Mouse (Mus musculus) neural tube, embryonic 12.5 days (tissue): ENCODE measurements around the gene Cacna1f. TPM values are rescaled to one million over a fixed set of nuclear protein-coding genes. Genes with fewer than 3 reads are reported as not detected.

ENCODE experiments used
- ATAC-seq: fragments of 200-750 bp; cut with Nextera tagmentation; 2 replicates; pipeline ENCODE4 v1.8.0; 2017; ENCODE audit warnings: low read depth, mild to moderate bottlenecking, moderate TSS enrichment, moderate library complexity; ENCODE audit not compliant: low FRiP score
- H3K27ac ChIP-seq: fragments of 300-500 bp; sonication (generic); 2 replicates; pipeline ENCODE4 v1.5.1; 2016
- H3K27me3 ChIP-seq: fragments of 300-500 bp; sonication (generic); replicated peaks from 2 replicates; pipeline ENCODE4 v1.6.1; 2016; ENCODE audit warnings: mild to moderate bottlenecking
- H3K36me3 ChIP-seq: fragments of 300-500 bp; sonication (generic); 2 replicates; pipeline ENCODE4 v1.6.1; 2016; ENCODE audit warnings: mild to moderate bottlenecking
- H3K4me1 ChIP-seq: fragments of 300-500 bp; sonication (generic); 2 replicates; pipeline ENCODE4 v1.6.1; 2016
- H3K4me2 ChIP-seq: fragments of 300-500 bp; sonication (generic); replicated peaks from 2 replicates; pipeline ENCODE4 v1.6.1; 2016; ENCODE audit warnings: mild to moderate bottlenecking
- H3K4me3 ChIP-seq: fragments of 300-500 bp; sonication (generic); 2 replicates; pipeline ENCODE4 v1.5.1; 2016
- H3K9ac ChIP-seq: fragments of 300-500 bp; sonication (generic); 2 replicates; pipeline ENCODE4 v1.6.1; 2016; ENCODE audit warnings: mild to moderate bottlenecking
- H3K9me3 ChIP-seq: fragments of 300-500 bp; sonication (generic); 2 replicates; pipeline ENCODE4 v1.6.1; 2016; ENCODE audit warnings: mild to moderate bottlenecking
- whole genome bisulfite sequencing: fragments of 180-500 bp; shearing (Covaris S2); methylation state at CpG from one replicate; pipeline ENCODE4 v1.1.7; 2016; 5-methylcytosine and 5-hydroxymethylcytosine counted together
- polyA plus RNA-seq: library from polyadenylated mRNA; unstranded; fragments of >200 nt; fragmentation: Nextera tagmentation; extraction: Ambion mirVana; gene quantifications from 2 replicates; pipeline ENCODE4 v1.2.1, GENCODE M21; 2016

Gene Cacna1f
- polyA plus RNA-seq, 1 experiment from 2014 or later = not detected

DNA sequence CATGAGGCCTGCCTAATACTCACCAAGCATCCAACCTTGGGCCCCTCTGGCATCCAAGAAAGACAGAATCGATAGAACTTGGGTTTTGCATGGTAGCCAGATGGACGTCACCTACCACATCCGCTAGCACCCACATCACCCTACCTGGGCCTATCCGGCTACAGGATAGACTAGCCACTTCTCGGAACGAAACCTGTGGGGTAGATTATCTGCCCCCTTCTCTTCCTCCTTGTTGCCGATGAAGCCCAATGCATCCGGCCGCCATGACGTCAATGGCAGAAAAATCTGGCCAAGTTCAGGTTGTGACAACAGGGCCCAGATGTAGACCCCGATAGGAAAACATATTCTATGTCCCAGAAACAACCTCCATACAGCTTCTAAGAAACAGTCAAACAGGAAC is 23.0 kb upstream of the Cacna1f start:
- H3K4me2 ChIP-seq = no peak overlapping the region
- ATAC-seq = no peak
- H3K4me3 ChIP-seq = no peak overlapping the region
- 94% methylated on average over 11 of the region's 11 CpGs for WGBS
- H3K27ac ChIP-seq = no peak overlapping the region
- H3K9me3 ChIP-seq = no peaks in the 10 kb centered on the region
- H3K36me3 ChIP-seq = no peaks in the 10 kb centered on the region
- H3K27me3 ChIP-seq = no peaks in the 10 kb centered on the region
- no peaks in the 10 kb centered on the region for H3K4me1 ChIP-seq
- no peak overlapping the region for H3K9ac ChIP-seq

DNA sequence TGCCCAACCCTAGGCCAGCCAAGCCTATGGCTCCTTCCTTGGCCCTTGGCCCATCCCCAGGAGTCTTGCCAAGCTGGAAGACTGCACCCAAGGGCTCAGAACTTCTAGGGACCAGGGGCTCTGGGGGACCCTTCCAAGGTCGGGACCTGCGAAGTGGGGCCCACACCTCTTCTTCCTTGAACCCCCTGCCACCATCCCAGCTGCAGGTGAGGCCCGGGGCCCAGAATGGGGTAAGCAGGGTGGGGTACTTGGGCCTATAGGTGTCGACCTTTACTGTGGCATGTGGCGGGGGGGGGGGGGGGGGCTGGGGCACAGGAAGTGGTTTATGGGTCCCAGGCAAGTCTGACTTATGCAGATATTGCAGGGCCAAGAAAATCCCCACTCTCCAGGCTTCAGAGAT is 20.5 kb upstream of the Cacna1f start:
- no peaks in the 10 kb centered on the region for H3K27me3 ChIP-seq
- H3K27ac ChIP-seq = no peak overlapping the region
- H3K4me3 ChIP-seq = no peak overlapping the region
- H3K9ac ChIP-seq = no peak overlapping the region
- no peak for ATAC-seq
- no peaks in the 10 kb centered on the region for H3K9me3 ChIP-seq
- no peaks in the 10 kb centered on the region for H3K4me1 ChIP-seq
- no peak overlapping the region for H3K4me2 ChIP-seq
- 90% methylated on average over 4 of the region's 5 CpGs for WGBS
- H3K36me3 ChIP-seq = no peaks in the 10 kb centered on the region

DNA sequence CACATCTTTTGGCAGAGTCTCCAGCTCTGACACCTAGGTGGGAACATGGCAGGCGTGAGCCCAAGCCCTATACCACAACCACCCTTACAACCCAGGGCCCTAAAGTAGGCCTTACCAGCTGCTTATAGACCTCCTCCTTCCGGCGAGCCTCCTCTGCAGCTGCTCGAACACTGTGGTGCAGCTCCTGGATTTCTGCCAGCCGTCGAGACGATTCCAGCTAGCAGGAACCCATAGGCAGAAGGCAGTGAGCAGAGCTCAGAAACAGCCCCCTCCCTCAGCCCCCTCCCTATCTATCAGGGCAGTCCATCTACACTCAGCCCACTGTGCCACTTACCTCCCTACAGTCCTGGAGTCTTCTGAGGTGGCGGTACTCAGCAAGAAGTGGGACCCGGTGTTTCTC is 11.5 kb upstream of the Cacna1f start:
- Histone ChIP-seq H3K9ac (no peak overlapping the region), H3K4me3 (no peak overlapping the region), H3K4me2 (no peak overlapping the region), H3K27me3 (no peaks in the 10 kb centered on the region), H3K9me3 (no peaks in the 10 kb centered on the region), H3K27ac (no peak overlapping the region), H3K36me3 (peaks cover 37% of the 10 kb centered on the region), H3K4me1 (no peaks in the 10 kb centered on the region)
- no peak for ATAC-seq
- WGBS = 93% methylated on average over 9 of the region's 9 CpGs

DNA sequence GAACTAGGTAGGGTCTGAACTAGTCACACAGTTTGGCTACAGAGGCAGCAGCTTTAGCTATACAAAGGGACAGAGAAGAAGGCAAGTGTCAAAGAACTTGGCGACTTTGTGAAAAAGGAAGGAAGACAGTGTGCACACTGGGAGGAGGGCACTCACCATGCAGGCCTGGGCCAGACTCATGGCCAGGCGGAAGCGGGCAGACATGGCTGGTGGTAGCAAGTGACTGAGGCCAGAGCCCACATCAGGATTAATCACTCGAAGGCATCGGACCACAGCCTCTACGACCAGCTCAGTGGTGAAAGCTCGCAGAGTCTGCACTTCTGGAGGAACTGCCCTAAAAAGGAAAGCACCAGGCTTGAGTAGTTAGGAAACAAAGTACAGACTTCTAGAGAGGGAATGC is 2.9 kb upstream of the Cacna1f start:
- Histone ChIP-seq H3K27ac (no peak overlapping the region), H3K36me3 (no peaks in the 10 kb centered on the region; the same call in 1 of the 2 replicates), H3K4me1 (0 out of 2 replicates have a peak, but pooled peaks cover 5% of the 10 kb centered on the region), H3K4me3 (no peak overlapping the region), H3K27me3 (no peaks in the 10 kb centered on the region), H3K9me3 (no peaks in the 10 kb centered on the region), H3K4me2 (no peak overlapping the region), H3K9ac (no peak overlapping the region)
- no peak for ATAC-seq
- 91% methylated on average over 7 of the region's 7 CpGs for WGBS

DNA sequence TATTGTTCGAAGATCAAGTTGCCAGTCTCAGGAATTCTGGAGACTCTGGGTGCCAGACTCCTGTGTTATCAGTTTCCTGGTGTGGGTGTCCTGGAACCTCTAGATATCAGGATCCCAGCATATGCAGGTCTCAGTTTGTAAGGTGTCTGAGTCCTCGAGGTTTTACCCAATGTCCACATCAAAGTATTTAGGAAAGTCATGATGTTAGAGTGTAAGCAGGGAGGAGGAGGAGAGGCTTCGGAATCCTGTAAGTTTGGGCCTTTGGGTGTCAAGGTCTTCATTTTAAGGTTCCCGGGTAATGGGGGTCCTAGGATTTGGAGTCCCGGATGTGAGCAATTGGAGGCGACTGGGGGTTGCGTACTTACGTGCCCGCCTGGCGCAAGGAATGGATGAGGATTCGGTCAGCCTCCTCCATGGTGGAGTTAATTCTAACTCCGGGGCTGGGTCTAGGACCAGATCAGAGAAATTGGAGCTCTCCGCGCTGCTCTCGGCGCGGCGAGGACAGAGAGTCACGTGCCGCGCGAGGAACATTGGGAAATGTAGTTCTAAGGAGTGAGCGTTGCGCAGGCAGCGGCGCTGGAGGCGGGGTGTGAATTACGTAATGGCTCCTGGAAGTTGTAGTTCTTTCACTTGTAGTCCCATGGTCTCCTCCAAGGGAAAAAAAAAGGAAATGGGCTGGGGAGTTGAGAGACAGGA is 1.9 kb upstream of the Cacna1f start, which contains the start of gene Ccdc22:
Gene Ccdc22 (minus strand): TSS at position 639 of the 696 bp plus-strand sequence.
- peak; percentile 91 for ATAC-seq
- peak within 1 kb of the TSS; percentile 53 for H3K4me2 ChIP-seq
- no peak within 1 kb of the TSS for H3K27ac ChIP-seq
- 17% methylated on average over 28 of the region's 28 CpGs for WGBS
- H3K9me3 ChIP-seq = no peaks in the 10 kb centered on the region
- H3K27me3 ChIP-seq = no peaks in the 10 kb centered on the region
- H3K36me3 ChIP-seq = no peaks in the 10 kb centered on the region
- H3K9ac ChIP-seq = peak within 1 kb of the TSS; percentile 42
- H3K4me1 ChIP-seq = 0 out of 2 replicates have a peak, but pooled peaks cover 5% of the 10 kb centered on the region
- peak within 1 kb of the TSS; percentile 36 for H3K4me3 ChIP-seq

DNA sequence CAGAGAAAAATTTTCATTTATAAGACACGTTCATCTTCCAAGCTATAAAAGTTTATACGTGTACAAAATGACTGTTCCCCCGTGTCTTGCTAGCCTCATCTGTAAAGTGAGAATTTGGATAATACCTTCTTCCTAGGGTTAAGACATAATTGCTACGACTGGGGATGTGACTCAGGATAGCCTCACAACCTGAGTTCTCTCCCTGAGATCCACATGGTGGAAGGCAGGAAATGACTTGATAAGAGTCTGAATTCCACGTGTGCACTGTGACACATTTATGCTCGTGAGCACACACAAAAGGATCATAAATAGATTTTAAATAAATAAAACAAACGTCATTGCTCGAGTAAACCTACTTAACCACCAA is 1.3 kb upstream of the Cacna1f start:
- Histone ChIP-seq H3K27me3 (no peaks in the 10 kb centered on the region), H3K36me3 (no peaks in the 10 kb centered on the region), H3K4me1 (0 out of 2 replicates have a peak, but pooled peaks cover 5% of the 10 kb centered on the region), H3K27ac (no peak overlapping the region), H3K9ac (no peak overlapping the region), H3K4me2 (no peak overlapping the region), H3K4me3 (no peak overlapping the region), H3K9me3 (no peaks in the 10 kb centered on the region)
- peak; percentile 54 for ATAC-seq
- WGBS = 44% methylated on average over 8 of the region's 8 CpGs

DNA sequence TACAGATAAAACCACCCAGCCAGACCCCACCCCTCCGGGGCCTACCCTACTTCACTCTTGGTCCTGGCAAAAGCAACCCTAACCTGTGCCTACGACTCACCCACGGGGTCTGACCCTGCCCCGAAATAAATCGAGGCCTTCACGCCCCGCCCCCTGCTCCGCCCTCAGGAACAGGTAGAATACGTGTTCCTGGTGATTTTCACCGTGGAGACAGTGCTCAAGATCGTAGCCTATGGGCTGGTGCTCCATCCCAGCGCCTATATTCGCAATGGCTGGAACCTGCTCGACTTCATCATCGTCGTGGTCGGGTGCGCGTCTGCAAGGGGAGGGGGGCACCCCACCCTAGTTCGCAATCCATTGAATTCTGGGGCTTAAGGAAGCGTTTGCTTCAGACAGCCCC is 3.2 kb downstream of the Cacna1f start:
- Histone ChIP-seq H3K27me3 (no peaks in the 10 kb centered on the region), H3K36me3 (no peaks in the 10 kb centered on the region), H3K4me3 (peak overlapping the region; percentile 30; the same call in 1 of the 2 replicates), H3K27ac (no peak overlapping the region), H3K9me3 (no peaks in the 10 kb centered on the region), H3K4me1 (no peaks in the 10 kb centered on the region), H3K4me2 (peak overlapping the region; percentile 65), H3K9ac (no peak overlapping the region)
- no peak for ATAC-seq
- WGBS = 21% methylated on average over 21 of the region's 21 CpGs

DNA sequence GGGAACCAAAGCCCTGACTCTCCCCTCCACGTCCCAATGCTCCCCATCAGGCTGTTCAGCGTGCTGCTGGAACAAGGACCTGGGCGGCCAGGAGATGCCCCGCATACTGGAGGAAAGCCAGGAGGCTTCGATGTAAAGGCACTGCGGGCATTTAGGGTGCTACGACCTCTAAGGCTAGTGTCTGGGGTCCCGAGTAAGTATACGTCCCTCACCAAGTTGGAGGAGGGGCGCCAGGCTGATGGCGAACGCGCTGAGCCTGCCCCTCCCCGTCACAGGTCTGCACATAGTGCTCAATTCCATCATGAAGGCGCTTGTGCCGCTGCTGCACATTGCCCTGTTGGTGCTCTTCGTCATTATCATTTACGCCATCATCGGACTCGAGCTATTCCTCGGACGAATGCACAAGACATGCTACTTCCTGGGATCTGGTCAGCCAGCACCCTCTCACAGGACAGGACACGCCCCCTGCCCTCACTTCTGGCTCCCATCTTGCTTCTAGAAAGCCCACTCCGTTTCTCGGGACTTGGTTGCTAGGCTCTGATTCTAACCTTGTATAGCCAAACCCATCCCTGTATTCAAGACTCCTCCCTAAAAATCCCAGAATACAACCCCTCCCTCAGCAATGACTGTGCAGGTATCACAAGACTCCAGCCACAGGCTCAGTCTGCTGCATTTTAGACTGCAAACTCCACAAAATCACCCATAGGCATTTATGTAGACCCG is 3.8 kb downstream of the Cacna1f start:
- Histone ChIP-seq H3K9me3 (no peaks in the 10 kb centered on the region), H3K9ac (0 out of 2 replicates have a peak overlapping the region, but pooled peaks have one; percentile 21), H3K4me2 (peak overlapping the region; percentile 65), H3K4me3 (peak overlapping the region; percentile 30), H3K27me3 (no peaks in the 10 kb centered on the region), H3K27ac (no peak overlapping the region), H3K36me3 (no peaks in the 10 kb centered on the region), H3K4me1 (no peaks in the 10 kb centered on the region)
- ATAC-seq = peak; percentile 67
- WGBS = 17% methylated on average over 26 of the region's 26 CpGs

DNA sequence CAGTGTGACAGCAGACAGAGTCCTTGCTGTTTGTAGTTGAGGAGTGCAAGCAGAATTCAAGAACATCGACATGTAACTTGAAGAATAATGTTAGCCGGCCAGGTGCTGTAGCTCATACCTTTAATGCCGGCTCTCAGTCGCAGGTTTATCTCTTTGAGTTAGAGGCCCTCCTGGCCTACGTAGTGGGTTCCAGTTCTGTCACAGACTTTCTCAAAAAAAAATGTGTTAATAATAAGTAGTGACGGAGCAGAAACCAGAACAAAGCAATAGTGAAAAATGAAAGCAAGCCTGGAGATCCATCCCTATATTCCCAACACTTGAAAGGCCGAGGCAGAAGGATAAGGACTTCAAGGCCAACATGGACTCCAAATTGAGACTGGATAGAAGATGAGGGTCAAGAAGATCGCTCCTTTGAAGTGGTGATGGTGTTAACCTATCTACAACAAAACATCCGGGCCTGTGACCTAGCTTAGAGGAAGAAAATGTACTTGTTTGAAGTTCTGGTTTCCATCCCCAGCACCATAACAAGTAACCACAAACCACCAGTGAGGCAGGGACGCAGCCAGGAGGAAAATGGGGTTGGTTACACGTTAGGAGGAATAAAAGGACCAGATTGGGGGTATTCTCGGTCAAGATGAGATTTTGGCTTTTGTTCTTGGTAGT is 11.1 kb downstream of the Cacna1f start:
- 83% methylated on average over 12 of the region's 12 CpGs for WGBS
- no peaks in the 10 kb centered on the region for H3K4me1 ChIP-seq

DNA sequence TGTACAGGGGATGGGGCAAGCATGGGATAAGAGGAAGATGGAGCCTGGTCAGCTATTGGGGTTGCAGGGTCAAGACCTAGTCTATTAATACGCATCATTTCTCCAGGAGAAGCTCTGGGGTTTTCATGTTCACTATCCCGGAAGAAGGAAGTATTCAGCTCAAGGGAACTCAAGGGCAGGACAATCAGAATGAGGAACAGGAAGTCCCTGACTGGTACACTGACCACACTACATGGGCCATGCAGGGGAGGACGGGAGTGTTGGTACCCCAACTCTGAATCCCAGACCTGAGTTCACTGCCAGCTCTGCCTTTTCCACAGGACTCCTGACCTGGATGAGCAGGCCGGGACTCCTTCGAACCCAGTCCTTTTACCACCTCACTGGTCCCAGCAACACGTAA is 25.7 kb downstream of the Cacna1f start:
- 91% methylated on average over 6 of the region's 6 CpGs for WGBS
- Histone ChIP-seq H3K9me3 (no peaks in the 10 kb centered on the region), H3K27me3 (no peaks in the 10 kb centered on the region), H3K4me3 (no peak overlapping the region), H3K27ac (no peak overlapping the region), H3K4me2 (no peak overlapping the region), H3K9ac (no peak overlapping the region), H3K36me3 (no peaks in the 10 kb centered on the region), H3K4me1 (no peaks in the 10 kb centered on the region)
- ATAC-seq = no peak

More for the DNA sequence above, 11.1 kb downstream of the Cacna1f start:
- no peak for ATAC-seq
- Histone ChIP-seq H3K4me2 (no peak overlapping the region), H3K9ac (no peak overlapping the region), H3K4me3 (no peak overlapping the region), H3K36me3 (no peaks in the 10 kb centered on the region), H3K27me3 (no peaks in the 10 kb centered on the region), H3K27ac (no peak overlapping the region), H3K9me3 (no peaks in the 10 kb centered on the region)

DNA sequence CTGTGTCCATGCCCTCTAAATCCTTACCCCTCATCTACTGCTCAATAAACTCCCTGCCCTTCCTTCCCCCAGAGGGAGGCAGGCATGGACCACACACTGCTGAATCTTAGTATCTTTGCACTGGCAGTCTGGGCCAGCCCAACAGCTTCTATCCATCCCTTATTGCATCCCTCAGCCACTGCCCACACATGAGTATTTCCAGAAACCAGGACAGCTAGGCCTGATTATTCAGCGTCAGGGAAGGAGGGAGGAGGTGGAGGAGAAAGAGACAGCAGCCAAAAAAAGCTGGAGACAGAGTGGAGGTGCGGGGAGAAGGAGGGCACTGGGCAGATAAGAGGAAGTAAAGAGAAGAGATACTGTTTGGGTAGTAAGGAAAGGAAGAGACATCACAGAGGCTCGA is 28.2 kb downstream of the Cacna1f start:
- Histone ChIP-seq H3K9me3 (no peaks in the 10 kb centered on the region), H3K4me3 (no peak overlapping the region), H3K27me3 (no peaks in the 10 kb centered on the region), H3K9ac (no peak overlapping the region), H3K36me3 (no peaks in the 10 kb centered on the region), H3K27ac (no peak overlapping the region), H3K4me2 (no peak overlapping the region), H3K4me1 (no peaks in the 10 kb centered on the region)
- WGBS = 80% methylated on average over 3 of the region's 3 CpGs
- no peak for ATAC-seq

DNA sequence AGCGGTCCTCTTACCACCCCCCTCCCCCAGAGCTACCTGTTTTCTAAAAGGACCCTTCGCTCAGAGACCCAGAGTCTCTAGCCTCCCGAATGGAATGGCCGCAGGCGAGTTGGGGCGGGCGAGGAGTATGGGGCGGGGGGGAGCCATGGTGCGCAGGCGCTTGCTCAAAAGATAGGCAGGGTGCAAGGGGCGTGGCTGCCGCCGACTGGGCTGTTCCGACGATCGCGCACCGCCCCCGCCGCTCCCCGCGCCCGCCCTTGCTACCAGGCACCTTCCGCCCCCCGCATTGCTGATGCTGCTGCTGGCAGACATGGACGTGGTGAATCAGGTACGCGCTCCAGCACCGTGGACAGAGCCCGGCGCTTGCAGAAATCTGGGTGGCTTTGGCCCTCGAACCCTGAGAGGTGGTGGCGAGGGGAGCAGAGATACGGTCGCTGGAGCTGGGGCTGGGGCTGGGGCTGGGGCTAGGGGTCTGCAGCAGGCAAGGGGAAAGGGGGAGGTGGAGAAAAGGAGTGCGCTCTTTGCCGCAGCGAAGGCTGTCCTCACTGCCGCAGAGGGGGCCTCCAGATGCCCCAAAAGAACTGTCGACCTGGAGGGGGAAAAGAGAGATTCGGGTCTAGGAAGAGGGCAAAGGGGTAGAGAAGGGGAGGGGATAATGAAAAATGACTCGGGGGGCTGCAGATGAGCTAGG is 31.7 kb downstream of the Cacna1f start, which contains the start of gene Syp:
Gene Syp (plus strand): TSS at position 71 of the 691 bp plus-strand sequence.
- H3K27me3 ChIP-seq = no peaks in the 10 kb centered on the region
- 16% methylated on average over 42 of the region's 42 CpGs for WGBS
- H3K36me3 ChIP-seq = no peaks in the 10 kb centered on the region
- H3K4me2 ChIP-seq = peak within 1 kb of the TSS; percentile 55
- peak; percentile 83 for ATAC-seq
- 0 out of 2 replicates have a peak, but pooled peaks cover 5% of the 10 kb centered on the region for H3K4me1 ChIP-seq
- H3K27ac ChIP-seq = no peak within 1 kb of the TSS
- peak within 1 kb of the TSS; percentile 55 for H3K9ac ChIP-seq
- no peaks in the 10 kb centered on the region for H3K9me3 ChIP-seq
- H3K4me3 ChIP-seq = peak within 1 kb of the TSS; percentile 49
